Comparison of ENCODE assay signal across 26 mouse cellular contexts in genomic region chr6:9042391-9042790, GRCm38 (mm10).
"Had no signal": no experiment of that assay in that cellular context is flagged by ENCODE, and none has a peak within 500 bp of the region (broad histone marks: within the 10 kb centered on the region; RNA-seq: fewer than 3 reads in every experiment).

No protein-coding gene starts in this region.

- H3K27ac ChIP-seq: heart, adult 2 months; heart, embryonic 13.5 days; heart, embryonic 15.5 days; hindbrain, embryonic 15.5 days; hindbrain, postnatal 0 days; kidney, embryonic 15.5 days; kidney, postnatal 0 days; left cerebral cortex, adult 2 months; limb, embryonic 13.5 days; limb, embryonic 15.5 days; liver, embryonic 12.5 days; liver, embryonic 14.5 days had no signal

- H3K27me3 ChIP-seq: heart, embryonic 13.5 days; heart, embryonic 15.5 days; hindbrain, embryonic 15.5 days; kidney, embryonic 15.5 days; limb, embryonic 15.5 days; liver, embryonic 12.5 days had no signal

- DNase-seq: gastrocnemius, postnatal 14 days; gastrocnemius, postnatal 36 days; heart, adult 11 months; heart, adult 2 months; heart, postnatal 14 days; heart, postnatal 36 days; kidney, adult 11 months; kidney, adult 2 months; kidney, adult 9 months; kidney, postnatal 14 days; kidney, postnatal 36 days; layer of hippocampus, adult 9-11 months; layer of hippocampus, postnatal 36 days had no signal

- H3K4me3 ChIP-seq: heart, adult 2 months; heart, embryonic 13.5 days; heart, embryonic 15.5 days; hindbrain, embryonic 15.5 days; kidney, embryonic 15.5 days; left cerebral cortex, adult 2 months; limb, embryonic 13.5 days; limb, embryonic 15.5 days; liver, embryonic 12.5 days had no signal

- H3K36me3 ChIP-seq: heart, embryonic 13.5 days; heart, embryonic 15.5 days; hindbrain, embryonic 15.5 days; kidney, embryonic 15.5 days; limb, embryonic 13.5 days; limb, embryonic 15.5 days; liver, embryonic 12.5 days had no signal

- ATAC-seq: hindbrain, postnatal 0 days; intestine, embryonic 16.5 days; liver, embryonic 12.5 days had no signal

- H3K9me3 ChIP-seq: heart, embryonic 13.5 days; heart, embryonic 15.5 days; hindbrain, embryonic 15.5 days; kidney, embryonic 15.5 days; limb, embryonic 13.5 days; limb, embryonic 15.5 days; liver, embryonic 12.5 days had no signal

- H3K4me1 ChIP-seq: heart, embryonic 13.5 days; heart, embryonic 15.5 days; hindbrain, embryonic 15.5 days; kidney, embryonic 15.5 days; liver, embryonic 12.5 days had no signal

- H3K4me2 ChIP-seq: heart, embryonic 11.5 days; heart, embryonic 13.5 days; heart, embryonic 15.5 days; hindbrain, embryonic 15.5 days; kidney, embryonic 15.5 days; limb, embryonic 13.5 days; limb, embryonic 15.5 days; liver, embryonic 12.5 days had no signal

- H3K9ac ChIP-seq: heart, embryonic 13.5 days; heart, embryonic 15.5 days; hindbrain, embryonic 15.5 days; kidney, embryonic 15.5 days; limb, embryonic 13.5 days; limb, embryonic 15.5 days; liver, embryonic 12.5 days; liver, embryonic 14.5 days had no signal
